Mouse (Mus musculus) embryonic facial prominence, embryonic 14.5 days (tissue): ENCODE measurements around the gene 2210011C24Rik. TPM values are rescaled to one million over a fixed set of nuclear protein-coding genes. Genes with fewer than 3 reads are reported as not detected.
A peak's percentile ranks its signal among the peaks of the same experiment; 100 is the strongest.

Experiments used
- ATAC-seq: fragments of 200-750 bp; cut with Nextera tagmentation; 2 replicates; pipeline ENCODE4 v1.8.0; 2017; ENCODE audit warnings: low read depth, moderate number of reproducible peaks, moderate TSS enrichment
- DNase-seq: peaks from one replicate; pipeline ENCODE4 v3.0.0-alpha.2; 2015; ENCODE audit warnings: low spot score
- H3K27ac ChIP-seq: fragments of 300-500 bp; sonication (generic); replicated peaks from 2 replicates; pipeline ENCODE4 v1.5.1; 2014; ENCODE audit warnings: low read depth, mild to moderate bottlenecking, low read length, moderate library complexity
- H3K27me3 ChIP-seq: fragments of 300-500 bp; sonication (generic); replicated peaks from 2 replicates; pipeline ENCODE4 v1.6.1; 2014; ENCODE audit warnings: low read length; ENCODE audit not compliant: control insufficient read depth, insufficient read depth
- H3K36me3 ChIP-seq: fragments of 300-500 bp; sonication (generic); 2 replicates; pipeline ENCODE4 v1.6.1; 2014; ENCODE audit warnings: low read length, mixed read lengths; ENCODE audit not compliant: control insufficient read depth, insufficient read depth
- H3K4me1 ChIP-seq: fragments of 300-500 bp; sonication (generic); 2 replicates; pipeline ENCODE4 v1.6.1; 2014; ENCODE audit warnings: antibody characterized with exemption, low read length; ENCODE audit not compliant: control insufficient read depth, insufficient read depth
- H3K4me2 ChIP-seq: fragments of 300-500 bp; sonication (generic); 2 replicates; pipeline ENCODE4 v1.6.1; 2014; ENCODE audit warnings: low read depth, mild to moderate bottlenecking, low read length, moderate library complexity, mixed read lengths
- H3K4me3 ChIP-seq: fragments of 300-500 bp; sonication (generic); 2 replicates; pipeline ENCODE4 v1.5.1; 2014; ENCODE audit warnings: low read depth, mild to moderate bottlenecking, low read length
- H3K9ac ChIP-seq: fragments of 300-500 bp; sonication (generic); 2 replicates; pipeline ENCODE4 v1.6.1; 2014; ENCODE audit warnings: low read depth, mild to moderate bottlenecking, low read length, moderate library complexity, mixed read lengths
- H3K9me3 ChIP-seq: fragments of 300-500 bp; sonication (generic); 2 replicates; pipeline ENCODE4 v1.6.1; 2016; ENCODE audit warnings: low read length; ENCODE audit not compliant: control insufficient read depth
- WGBS: fragments of 180-500 bp; shearing (Covaris S2); extraction: QIAGEN DNeasy Blood & Tissue Kit; methylation state at CpG from one replicate; pipeline ENCODE4 v1.1.7; 2014; 5-methylcytosine and 5-hydroxymethylcytosine counted together
- polyA plus RNA-seq: library from polyadenylated mRNA; unstranded; fragments of >200 nt; fragmentation: Nextera tagmentation; extraction: Ambion mirVana; gene quantifications from 2 replicates; pipeline ENCODE4 v1.2.1, GENCODE M21; 2014

The 2210011C24Rik gene
- polyA plus RNA-seq, 1 experiment from 2014 or later: 1.4 TPM

DNA sequence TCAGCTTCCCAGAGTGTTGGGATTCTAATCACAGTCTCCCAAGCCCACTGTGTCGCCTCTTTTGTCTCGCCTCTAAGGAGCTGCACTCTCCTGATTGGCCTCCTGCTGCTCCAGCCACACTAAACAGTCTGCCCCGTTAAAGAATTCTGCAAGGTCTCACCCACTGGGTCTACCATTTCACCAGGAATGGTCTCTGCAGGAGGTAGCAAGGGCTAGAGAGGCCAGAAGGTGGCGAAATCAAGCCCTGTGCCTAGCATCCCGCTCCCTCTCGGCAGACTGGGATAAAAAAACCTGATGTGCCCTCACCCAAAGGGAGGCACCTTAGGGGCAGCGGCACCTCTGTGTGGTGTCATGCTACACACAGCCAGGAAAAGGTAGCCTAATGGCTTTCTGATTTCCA, 32.1 kb upstream of the 2210011C24Rik start:
- WGBS: 7% methylated on average over 7 of the region's 7 CpGs
- Histone ChIP-seq H3K4me1 (peaks cover 5% of the 10 kb centered on the region; the same call in 1 of the 2 replicates), H3K27ac (no peak overlapping the region), H3K27me3 (peaks cover 57% of the 10 kb centered on the region), H3K36me3 (no peaks in the 10 kb centered on the region), H3K9ac (no peak overlapping the region), H3K9me3 (no peaks in the 10 kb centered on the region), H3K4me2 (no peak overlapping the region), H3K4me3 (no peak overlapping the region)
- no peak for ATAC-seq
- no peak for DNase-seq

DNA sequence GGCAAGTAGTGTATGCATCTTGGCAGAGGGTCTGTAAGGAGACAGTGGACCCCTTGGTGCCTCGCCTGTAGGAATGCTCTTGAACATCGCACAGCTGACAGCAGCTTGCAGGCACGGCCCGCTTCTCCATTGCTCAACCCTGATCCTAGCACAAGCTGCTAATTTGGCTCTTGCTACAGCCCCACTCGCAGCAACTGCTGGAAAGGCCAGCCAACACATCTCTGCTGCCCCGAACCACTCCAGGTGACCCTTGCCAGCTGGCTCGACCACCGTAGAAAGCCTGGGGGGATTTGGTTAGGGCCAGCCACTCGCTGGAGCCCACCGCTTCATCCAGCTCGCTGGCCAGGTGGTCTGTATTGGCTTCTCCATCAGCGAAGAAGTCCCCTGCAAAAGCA, 31.0 kb upstream of the 2210011C24Rik start:
- 28% methylated on average over 10 of the region's 12 CpGs for WGBS
- Histone ChIP-seq H3K4me3 (peak overlapping the region; percentile 45; the same call in 1 of the 2 replicates), H3K27me3 (peaks cover 57% of the 10 kb centered on the region)

DNA sequence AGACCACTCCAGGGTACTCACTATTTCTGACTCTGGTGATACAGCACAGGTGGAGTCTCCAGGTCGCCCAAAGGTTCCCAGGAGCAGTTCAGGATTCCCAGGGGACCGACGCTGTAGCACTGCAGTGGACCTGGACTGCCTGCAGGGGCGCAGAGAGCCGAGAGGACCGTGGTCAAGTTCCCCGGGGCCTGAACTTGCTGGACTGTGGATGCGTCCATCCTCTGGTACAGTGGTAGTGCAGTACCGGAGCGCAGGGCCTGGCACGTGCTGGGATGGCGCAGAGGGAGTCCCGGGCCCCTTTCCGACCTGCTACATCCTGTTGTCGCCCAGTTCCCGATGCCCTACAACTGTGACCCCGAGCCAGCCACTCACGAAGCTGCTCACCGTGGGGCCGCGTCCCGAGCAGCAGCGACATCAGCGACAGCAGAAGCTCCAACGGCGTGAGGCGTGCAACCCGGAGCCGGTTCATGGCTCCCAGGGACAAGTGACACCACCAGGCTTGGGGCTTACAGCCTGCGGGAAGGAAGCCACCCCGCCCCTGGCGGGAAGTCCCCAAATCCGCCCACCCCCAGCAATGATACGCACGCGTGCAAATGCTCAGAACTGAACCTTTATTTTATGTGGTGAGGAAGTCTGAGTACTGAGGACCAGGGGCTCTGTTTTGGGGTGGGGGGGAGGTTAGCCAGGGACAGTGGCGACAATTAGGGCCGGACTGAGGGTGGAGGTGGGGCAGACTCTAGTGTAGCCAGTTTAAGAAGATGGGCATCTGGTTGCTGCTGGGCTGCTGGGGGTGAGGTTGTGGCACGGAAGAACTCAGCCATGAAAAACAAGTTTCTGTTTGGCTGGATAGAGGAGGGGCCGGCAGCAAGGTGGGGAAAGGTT, 30.3 kb upstream of the 2210011C24Rik start, which contains the start of gene Il27ra:
Gene Il27ra (minus strand): TSS at position 524 of the 882 bp plus-strand sequence.
- Histone ChIP-seq H3K4me3 (peak within 1 kb of the TSS; percentile 45), H3K9me3 (no peaks in the 10 kb centered on the region), H3K36me3 (no peaks in the 10 kb centered on the region), H3K27ac (no peak within 1 kb of the TSS), H3K9ac (peak within 1 kb of the TSS; percentile 58), H3K27me3 (peaks cover 57% of the 10 kb centered on the region), H3K4me1 (peaks cover 5% of the 10 kb centered on the region; the same call in 1 of the 2 replicates), H3K4me2 (peak within 1 kb of the TSS; percentile 79)
- DNase-seq (peak; percentile 72), ATAC-seq (0 out of 2 replicates have a peak, but pooled peaks have one; percentile 50)
- 5% methylated on average over 34 of the region's 40 CpGs for WGBS

More for the DNA sequence above, 31.0 kb upstream of the 2210011C24Rik start:
- H3K9ac ChIP-seq: no peak overlapping the region
- peak overlapping the region; percentile 79 for H3K4me2 ChIP-seq
- H3K36me3 ChIP-seq: no peaks in the 10 kb centered on the region
- peaks cover 5% of the 10 kb centered on the region; the same call in 1 of the 2 replicates for H3K4me1 ChIP-seq
- ATAC-seq (no peak), DNase-seq (no peak)
- H3K27ac ChIP-seq: no peak overlapping the region
- no peaks in the 10 kb centered on the region for H3K9me3 ChIP-seq

DNA sequence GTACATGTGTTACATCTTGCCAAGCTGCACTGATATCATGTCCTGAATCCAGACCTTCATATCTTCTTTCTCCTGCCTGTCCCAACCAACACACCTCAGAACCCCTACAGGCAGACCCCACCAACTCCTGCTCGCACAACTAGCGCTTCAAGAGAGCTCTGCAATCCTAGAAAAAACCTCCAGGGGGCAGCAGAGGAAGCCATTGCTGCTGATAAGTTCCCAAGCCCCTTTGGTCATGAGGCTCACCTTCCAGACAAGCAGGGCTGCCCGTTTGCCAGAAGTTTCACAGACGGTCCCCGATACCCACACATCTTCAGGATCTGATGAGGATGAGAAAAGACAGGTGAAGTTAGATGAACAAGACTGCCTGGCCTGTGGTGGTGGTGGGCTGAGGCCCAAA, 27.1 kb upstream of the 2210011C24Rik start:
- DNase-seq (peak; percentile 85), ATAC-seq (peak; percentile 26; the same call in 1 of the 2 replicates)
- no peak overlapping the region for H3K4me2 ChIP-seq
- H3K9ac ChIP-seq: no peak overlapping the region
- 3% methylated on average over 5 of the region's 5 CpGs for WGBS
- no peaks in the 10 kb centered on the region for H3K36me3 ChIP-seq
- no peaks in the 10 kb centered on the region for H3K9me3 ChIP-seq
- no peak overlapping the region for H3K27ac ChIP-seq
- peaks cover 5% of the 10 kb centered on the region; the same call in 1 of the 2 replicates for H3K4me1 ChIP-seq
- H3K27me3 ChIP-seq: peaks cover 38% of the 10 kb centered on the region
- no peak overlapping the region for H3K4me3 ChIP-seq

DNA sequence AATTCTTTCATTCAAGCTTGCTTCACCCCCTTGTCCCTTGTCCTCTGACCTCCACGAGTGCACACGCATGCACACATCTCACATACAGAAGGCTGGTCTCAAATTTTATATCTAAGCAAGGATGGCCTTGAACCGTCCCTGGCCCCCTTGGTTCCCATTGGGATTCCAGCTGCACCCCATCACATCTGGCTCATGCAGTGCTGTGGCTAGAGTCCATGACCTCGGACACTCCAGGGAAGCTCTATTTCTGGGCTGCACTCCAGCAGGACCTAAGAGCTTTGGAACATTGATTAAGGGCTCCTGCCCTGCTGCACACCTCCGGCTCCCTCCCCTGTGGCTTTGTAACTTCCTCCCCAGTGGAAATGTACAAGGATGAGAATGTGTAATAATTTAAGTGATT, 26.0 kb upstream of the 2210011C24Rik start:
- Histone ChIP-seq H3K27ac (no peak overlapping the region), H3K9me3 (no peaks in the 10 kb centered on the region), H3K27me3 (peaks cover 27% of the 10 kb centered on the region), H3K4me3 (no peak overlapping the region), H3K4me2 (no peak overlapping the region), H3K9ac (no peak overlapping the region), H3K4me1 (peaks cover 5% of the 10 kb centered on the region; the same call in 1 of the 2 replicates), H3K36me3 (no peaks in the 10 kb centered on the region)
- ATAC-seq (no peak), DNase-seq (no peak)
- WGBS: 62% methylated on average over 5 of the region's 5 CpGs

DNA sequence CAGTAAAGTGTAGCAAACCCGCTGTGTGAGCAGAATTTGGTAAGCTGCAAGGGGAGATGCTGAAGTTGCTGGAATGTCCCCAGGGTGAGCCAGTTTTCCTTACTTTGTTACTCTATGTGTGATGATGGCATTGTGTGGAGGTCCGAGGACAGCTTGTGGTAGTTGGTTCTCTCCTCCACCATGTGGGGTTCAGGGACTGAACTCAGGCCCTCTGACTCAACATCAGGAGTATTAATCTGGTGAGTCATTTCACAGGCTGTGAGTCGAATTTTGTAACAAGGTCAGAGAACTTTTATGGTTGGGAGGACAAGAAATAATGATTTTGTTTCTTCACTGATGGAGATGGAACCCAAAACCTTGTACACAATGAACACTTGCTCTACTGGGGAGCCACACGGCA, 20.8 kb upstream of the 2210011C24Rik start:
- Histone ChIP-seq H3K4me3 (no peak overlapping the region), H3K27ac (no peak overlapping the region), H3K36me3 (no peaks in the 10 kb centered on the region), H3K9ac (no peak overlapping the region), H3K9me3 (no peaks in the 10 kb centered on the region), H3K4me2 (no peak overlapping the region), H3K4me1 (no peaks in the 10 kb centered on the region), H3K27me3 (no peaks in the 10 kb centered on the region)
- 76% methylated on average over 4 of the region's 4 CpGs for WGBS
- DNase-seq (no peak), ATAC-seq (no peak)

DNA sequence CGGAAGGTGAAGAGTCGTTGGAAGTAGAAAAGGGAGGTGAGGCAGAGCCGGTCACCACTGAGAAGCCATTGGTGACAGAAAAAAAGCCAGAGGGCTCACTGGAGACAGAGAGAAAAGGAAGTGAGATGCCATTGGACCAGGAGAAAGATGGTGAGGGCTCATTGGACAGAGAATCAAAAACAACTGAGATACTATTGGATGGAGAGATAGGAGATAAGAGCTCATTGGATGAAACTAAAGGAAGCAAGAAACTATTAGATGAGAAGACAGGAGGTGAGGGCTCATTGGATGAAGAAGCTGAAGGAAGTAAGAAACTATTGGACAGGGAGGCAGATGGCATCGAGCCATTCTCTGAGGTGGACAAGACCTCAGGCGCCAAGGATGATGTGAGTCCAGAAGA, 17.3 kb upstream of the 2210011C24Rik start:
- H3K9ac ChIP-seq: no peak overlapping the region
- no peaks in the 10 kb centered on the region for H3K36me3 ChIP-seq
- no peak for DNase-seq
- H3K27ac ChIP-seq: no peak overlapping the region
- ATAC-seq: no peak
- no peak overlapping the region for H3K4me2 ChIP-seq
- no peak overlapping the region for H3K4me3 ChIP-seq
- H3K27me3 ChIP-seq: no peaks in the 10 kb centered on the region
- H3K4me1 ChIP-seq: no peaks in the 10 kb centered on the region; the same call in 1 of the 2 replicates
- no peaks in the 10 kb centered on the region for H3K9me3 ChIP-seq
- WGBS: 87% methylated on average over 5 of the region's 5 CpGs

DNA sequence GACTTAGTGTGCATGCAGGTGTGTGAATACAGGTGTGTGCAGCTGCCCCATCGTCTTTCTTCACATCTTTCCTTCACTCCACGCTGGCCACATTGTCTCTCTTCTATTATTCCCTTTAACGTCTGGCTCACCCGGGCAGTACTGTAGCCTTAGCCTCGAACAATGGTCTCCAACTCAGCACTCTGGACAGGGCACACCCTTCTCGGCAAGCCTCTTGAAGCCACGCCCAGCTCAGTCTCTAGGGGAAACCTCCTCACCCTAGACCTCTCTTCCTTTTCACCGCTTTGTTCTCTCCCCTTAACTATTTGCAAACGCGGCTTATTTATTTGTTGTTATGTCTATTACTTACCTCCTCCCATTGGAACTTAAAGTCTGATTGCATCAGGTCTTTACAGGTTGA, 15.5 kb upstream of the 2210011C24Rik start:
- H3K36me3 ChIP-seq: no peaks in the 10 kb centered on the region
- ATAC-seq (no peak), DNase-seq (no peak)
- no peak overlapping the region for H3K4me2 ChIP-seq
- H3K27me3 ChIP-seq: no peaks in the 10 kb centered on the region
- H3K9me3 ChIP-seq: no peaks in the 10 kb centered on the region
- H3K27ac ChIP-seq: no peak overlapping the region
- 14% methylated on average over 10 of the region's 10 CpGs for WGBS
- no peaks in the 10 kb centered on the region; the same call in 1 of the 2 replicates for H3K4me1 ChIP-seq
- no peak overlapping the region for H3K9ac ChIP-seq
- H3K4me3 ChIP-seq: no peak overlapping the region
